Mouse (Mus musculus) kidney, postnatal 0 days (tissue): ENCODE results near the gene Mob3a. TPM values are rescaled to one million over a fixed set of nuclear protein-coding genes. Genes with fewer than 3 reads are reported as not detected.
A peak's percentile ranks its signal among the peaks of the same experiment; 100 is the strongest.
"Not testable (repeated sequence)": the region's sequence is repeated elsewhere in the genome, so short reads cannot be mapped to it uniquely, and the experiment has no call there.

Source experiments
- ATAC-seq: fragments of 200-750 bp; cut with Nextera tagmentation; replicated peaks from 2 replicates; pipeline ENCODE4 v1.8.0; 2017; ENCODE audit warnings: low read depth, moderate number of reproducible peaks, moderate TSS enrichment, moderate library complexity; ENCODE audit not compliant: low FRiP score
- DNase-seq: peaks from one replicate; pipeline ENCODE4 v3.0.0-alpha.2; 2016; ENCODE audit warnings: low spot score
- H3K27ac ChIP-seq: fragments of 300-500 bp; sonication (generic); 2 replicates; pipeline ENCODE4 v1.5.1; 2014; ENCODE audit warnings: mild to moderate bottlenecking
- H3K27me3 ChIP-seq: fragments of 300-500 bp; sonication (generic); 2 replicates; pipeline ENCODE4 v1.6.1; 2014; ENCODE audit warnings: low read length, mixed read lengths; ENCODE audit not compliant: insufficient read depth
- H3K36me3 ChIP-seq: fragments of 300-500 bp; sonication (generic); 2 replicates; pipeline ENCODE4 v1.6.1; 2014; ENCODE audit warnings: low read length, mixed read lengths; ENCODE audit not compliant: insufficient read depth
- H3K4me1 ChIP-seq: fragments of 300-500 bp; sonication (generic); replicated peaks from 2 replicates; pipeline ENCODE4 v1.6.1; 2014; ENCODE audit warnings: antibody characterized with exemption, low read length, mixed read lengths; ENCODE audit not compliant: insufficient read depth
- H3K4me2 ChIP-seq: fragments of 300-500 bp; sonication (generic); 2 replicates; pipeline ENCODE4 v1.6.1; 2014; ENCODE audit warnings: mild to moderate bottlenecking, low read length, moderate library complexity, mixed read lengths
- H3K4me3 ChIP-seq: fragments of 300-500 bp; sonication (generic); replicated peaks from 2 replicates; pipeline ENCODE4 v1.5.1; 2014; ENCODE audit warnings: low read depth, low read length
- H3K9ac ChIP-seq: fragments of 300-500 bp; sonication (generic); 2 replicates; pipeline ENCODE4 v1.6.1; 2014; ENCODE audit warnings: low read depth, low read length
- H3K9me3 ChIP-seq: fragments of 300-500 bp; sonication (generic); replicated peaks from 2 replicates; pipeline ENCODE4 v1.6.1; 2016; ENCODE audit warnings: low read length, inconsistent platforms, mixed read lengths
- CTCF ChIP-seq: IDR thresholded peaks from 2 replicates; pipeline ENCODE4 v1.5.1; 2016; ENCODE audit warnings: antibody characterized with exemption, low read depth, mild to moderate bottlenecking, moderate library complexity
- WGBS: fragments of 180-500 bp; shearing (Covaris S2); extraction: QIAGEN DNeasy Blood & Tissue Kit; methylation state at CpG from one replicate; pipeline ENCODE4 v1.1.7; 2014; 5-methylcytosine and 5-hydroxymethylcytosine counted together
- polyA plus RNA-seq: library from polyadenylated mRNA; unstranded; fragments of >200 nt; fragmentation: Nextera tagmentation; extraction: Ambion mirVana; gene quantifications from 2 replicates; pipeline ENCODE4 v1.2.1, GENCODE M21; 2015

Gene Mob3a
- polyA plus RNA-seq, 1 experiment from 2014 or later: 22.3 TPM

- 0 out of 2 replicates have a peak, but pooled peaks cover 3% of the 10 kb centered on the region for H3K36me3 ChIP-seq
- peak overlapping the region; percentile 91 for H3K9ac ChIP-seq
- DNase-seq (peak; percentile 100), ATAC-seq (peak; percentile 76)
- no peaks in the 10 kb centered on the region for H3K27me3 ChIP-seq
- peaks cover 20% of the 10 kb centered on the region; the same call in 1 of the 2 replicates for H3K4me1 ChIP-seq
- under 1% methylated on average over 67 of the region's 72 CpGs for WGBS
- TF ChIP-seq CTCF: no peak; the same call in 1 of the 2 replicates
- H3K9me3 ChIP-seq: no peaks in the 10 kb centered on the region
- peak overlapping the region; percentile 88 for H3K27ac ChIP-seq
- peak overlapping the region; percentile 94 for H3K4me2 ChIP-seq
- peak overlapping the region; percentile 90 for H3K4me3 ChIP-seq
Measured at GRCm38 (mm10) chr10:80656130-80656862, 45.5 kb downstream of the Mob3a start.

- peak overlapping the region; percentile 90 for H3K4me3 ChIP-seq
- H3K27me3 ChIP-seq: no peaks in the 10 kb centered on the region
- ATAC-seq (peak; percentile 51), DNase-seq (no peak)
- H3K4me2 ChIP-seq: peak overlapping the region; percentile 94
- peak overlapping the region; percentile 82 for H3K27ac ChIP-seq
- peak overlapping the region; percentile 91 for H3K9ac ChIP-seq
- H3K9me3 ChIP-seq: no peaks in the 10 kb centered on the region
- H3K4me1 ChIP-seq: peaks cover 20% of the 10 kb centered on the region; the same call in 1 of the 2 replicates
- H3K36me3 ChIP-seq: 0 out of 2 replicates have a peak, but pooled peaks cover 3% of the 10 kb centered on the region
- WGBS: 5% methylated on average over 12 of the region's 12 CpGs
- TF ChIP-seq CTCF: no peak
Measured at GRCm38 (mm10) chr10:80655406-80656129, 46.2 kb downstream of the Mob3a start.

GRCm38 (mm10) chr10:80654866-80655265, 46.9 kb downstream of the Mob3a start:
- ATAC-seq: no peak
- no peak for TF ChIP-seq CTCF

GRCm38 (mm10) chr10:80653156-80653720, 48.5 kb downstream of the Mob3a start:
- ATAC-seq (no peak), DNase-seq (no peak)
- 0 out of 2 replicates have a peak overlapping the region, but pooled peaks have one; percentile 13 for H3K27ac ChIP-seq
- H3K9ac ChIP-seq: 0 out of 2 replicates have a peak overlapping the region, but pooled peaks have one; percentile 23
- H3K9me3 ChIP-seq: no peaks in the 10 kb centered on the region
- H3K27me3 ChIP-seq: no peaks in the 10 kb centered on the region
- H3K4me1 ChIP-seq: peaks cover 21% of the 10 kb centered on the region; the same call in 1 of the 2 replicates
- TF ChIP-seq CTCF: no peak
- H3K4me3 ChIP-seq: no peak overlapping the region
- no peak overlapping the region for H3K4me2 ChIP-seq
- 78% methylated on average over 6 of the region's 6 CpGs for whole genome bisulfite sequencing
- 0 out of 2 replicates have a peak, but pooled peaks cover 6% of the 10 kb centered on the region for H3K36me3 ChIP-seq

More at GRCm38 (mm10) chr10:80654866-80655265, 46.9 kb downstream of the Mob3a start:
- Histone ChIP-seq H3K9me3 (no peaks in the 10 kb centered on the region), H3K27me3 (no peaks in the 10 kb centered on the region), H3K4me3 (no peak overlapping the region), H3K27ac (no peak overlapping the region), H3K4me1 (peaks cover 20% of the 10 kb centered on the region; the same call in 1 of the 2 replicates), H3K9ac (0 out of 2 replicates have a peak overlapping the region, but pooled peaks have one; percentile 91), H3K4me2 (peak overlapping the region; percentile 94), H3K36me3 (0 out of 2 replicates have a peak, but pooled peaks cover 3% of the 10 kb centered on the region)
- 75% methylated on average over 6 of the region's 6 CpGs for WGBS
- DNase-seq: no peak

- Histone ChIP-seq H3K4me1 (peaks cover 14% of the 10 kb centered on the region; the same call in 1 of the 2 replicates), H3K9ac (no peak overlapping the region), H3K36me3 (peaks cover 7% of the 10 kb centered on the region; the same call in 1 of the 2 replicates), H3K9me3 (no peaks in the 10 kb centered on the region), H3K27ac (no peak overlapping the region), H3K27me3 (no peaks in the 10 kb centered on the region), H3K4me3 (no peak overlapping the region), H3K4me2 (no peak overlapping the region)
- DNase-seq (no peak), ATAC-seq (no peak)
- no peak for TF ChIP-seq CTCF
- 81% methylated on average over 10 of the region's 10 CpGs for WGBS
Measured at GRCm38 (mm10) chr10:80650392-80650791, 51.4 kb downstream of the Mob3a start.

- not testable (repeated sequence) for H3K4me3 ChIP-seq, DNase-seq, H3K27me3 ChIP-seq, ATAC-seq, H3K9me3 ChIP-seq, H3K27ac ChIP-seq, H3K4me2 ChIP-seq, H3K9ac ChIP-seq, H3K4me1 ChIP-seq
- peaks cover 11% of the 10 kb centered on the region; the same call in 1 of the 2 replicates for H3K36me3 ChIP-seq
- WGBS: 91% methylated on average over 6 of the region's 6 CpGs
Measured at GRCm38 (mm10) chr10:80649910-80650309, 51.9 kb downstream of the Mob3a start.
